Mouse (Mus musculus): Measurements from ENCODE around the gene Serpina3i. TPM values are rescaled to one million over a fixed set of nuclear protein-coding genes. Genes with fewer than 3 reads are reported as not detected.
"Not testable (repeated sequence)": the region's sequence is repeated elsewhere in the genome, so short reads cannot be mapped to it uniquely, and the experiment has no call there.

The Serpina3i gene
- under 1 TPM in 2 of 4 experiments, not detected in 2; 0.35 to 0.53 TPM for total RNA-seq (2022)

GRCm38 (mm10) chr12:104262863-104263262, at the start of gene Serpina3i:
TSS of gene Serpina3i (plus strand) at chr12:104263122.
- no peak for DNase-seq (ENCODE audit: low spot score in 2 of 2)

- no peak for DNase-seq (ENCODE audit: low spot score in 2 of 2)
Measured at GRCm38 (mm10) chr12:104213689-104214444, 49.1 kb upstream of the Serpina3i start.

- no peak for DNase-seq (ENCODE audit: low spot score in 2 of 2)
Measured at GRCm38 (mm10) chr12:104214445-104214753, 48.5 kb upstream of the Serpina3i start, which contains the start of gene Serpina3f. TSS of gene Serpina3f (plus strand) at chr12:104214544.

GRCm38 (mm10) chr12:104215249-104215648, 47.7 kb upstream of the Serpina3i start:
- no peak for DNase-seq (ENCODE audit: low spot score in 2 of 2)

GRCm38 (mm10) chr12:104221616-104222015, 41.3 kb upstream of the Serpina3i start:
- DNase-seq (ENCODE audit: low spot score in 2 of 2): no peak

GRCm38 (mm10) chr12:104223690-104224089, 39.2 kb upstream of the Serpina3i start:
- no peak for DNase-seq (ENCODE audit: low spot score in 2 of 2)

GRCm38 (mm10) chr12:104224598-104225300, 38.2 kb upstream of the Serpina3i start:
- DNase-seq (ENCODE audit: low spot score in 2 of 2): no peak

GRCm38 (mm10) chr12:104230762-104231161, 32.2 kb upstream of the Serpina3i start:
- DNase-seq (ENCODE audit: low spot score in 2 of 2): no peak

GRCm38 (mm10) chr12:104235915-104236314, 27.0 kb upstream of the Serpina3i start, which contains the start of gene Serpina3g:
TSS of gene Serpina3g (plus strand) at chr12:104236245.
- no peak for DNase-seq (ENCODE audit: low spot score in 2 of 2)

- not testable (repeated sequence) for DNase-seq (ENCODE audit: low spot score in 2 of 2)
Measured at GRCm38 (mm10) chr12:104238048-104238447, 24.9 kb upstream of the Serpina3i start.

GRCm38 (mm10) chr12:104243307-104243706, 19.6 kb upstream of the Serpina3i start:
- DNase-seq (ENCODE audit: low spot score in 2 of 2): no peak

GRCm38 (mm10) chr12:104245092-104245491, 17.8 kb upstream of the Serpina3i start:
- DNase-seq (ENCODE audit: low spot score in 2 of 2): no peak

GRCm38 (mm10) chr12:104245595-104245994, 17.3 kb upstream of the Serpina3i start:
- DNase-seq (ENCODE audit: low spot score in 2 of 2): peak in 1 of 2 experiments; percentile 39

GRCm38 (mm10) chr12:104247553-104248002, 15.3 kb upstream of the Serpina3i start:
- DNase-seq (ENCODE audit: low spot score in 2 of 2): no peak

GRCm38 (mm10) chr12:104248231-104248630, 14.7 kb upstream of the Serpina3i start:
- peak in 1 of 2 experiments; percentile 19 for DNase-seq (ENCODE audit: low spot score in 2 of 2)

- no peak for DNase-seq (ENCODE audit: low spot score in 2 of 2)
Measured at GRCm38 (mm10) chr12:104261041-104261440, 1.9 kb upstream of the Serpina3i start.

GRCm38 (mm10) chr12:104266374-104266773, 3.5 kb downstream of the Serpina3i start:
- no peak for DNase-seq (ENCODE audit: low spot score in 2 of 2)

GRCm38 (mm10) chr12:104278216-104279055, 15.5 kb downstream of the Serpina3i start:
- DNase-seq (ENCODE audit: low spot score in 2 of 2): no peak

- DNase-seq (ENCODE audit: low spot score in 2 of 2): no peak
Measured at GRCm38 (mm10) chr12:104279056-104279435, 16.1 kb downstream of the Serpina3i start.

- no peak for DNase-seq (ENCODE audit: low spot score in 2 of 2)
Measured at GRCm38 (mm10) chr12:104283380-104283779, 20.5 kb downstream of the Serpina3i start.

- DNase-seq (ENCODE audit: low spot score in 2 of 2): no peak
Measured at GRCm38 (mm10) chr12:104288336-104288735, 25.4 kb downstream of the Serpina3i start.

- DNase-seq (ENCODE audit: low spot score in 2 of 2): no peak
Measured at GRCm38 (mm10) chr12:104289872-104290271, 26.9 kb downstream of the Serpina3i start.
